Mouse (Mus musculus): Measurements from ENCODE around the gene Idh2. TPM values are rescaled to one million over a fixed set of nuclear protein-coding genes. Genes with fewer than 3 reads are reported as not detected.

The Idh2 gene
- polyA plus RNA-seq, 1 experiment = 77.9 TPM

DNA sequence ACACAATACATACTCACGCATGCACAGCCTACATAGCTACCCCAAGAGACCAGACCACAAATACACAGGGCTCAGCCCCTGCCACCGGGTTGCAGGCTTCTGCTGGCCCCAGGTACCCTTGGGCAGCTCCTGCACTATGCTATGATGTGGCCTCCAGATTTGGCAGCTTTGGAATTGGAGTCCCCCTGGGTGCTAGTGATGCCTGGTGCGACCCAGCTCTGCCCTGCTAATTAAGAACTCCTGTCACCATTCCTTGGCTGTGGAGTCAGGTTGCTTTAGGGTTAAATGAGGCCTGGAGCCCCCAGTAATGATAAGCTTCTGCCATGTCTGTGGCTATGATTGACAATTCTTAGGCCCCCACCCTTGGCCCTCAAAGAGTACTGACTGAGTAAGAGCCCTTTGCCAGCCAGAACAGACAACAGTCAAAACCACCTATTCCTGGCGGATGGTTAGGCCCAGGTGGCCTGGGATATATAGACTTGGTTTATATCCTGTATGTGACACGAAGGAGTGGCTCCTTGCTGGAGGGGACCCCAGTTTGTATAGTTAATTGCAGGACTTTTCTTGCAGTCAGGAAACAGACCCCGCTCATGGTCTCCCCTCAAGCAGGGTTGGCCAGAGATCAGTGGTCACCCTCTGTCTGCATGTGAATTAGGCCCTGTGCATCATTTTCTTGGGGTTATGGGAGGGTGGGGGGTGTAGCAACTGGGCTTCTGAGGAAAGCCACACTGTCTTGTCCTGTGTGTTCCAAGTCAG, 38.1 kb downstream of the Idh2 start:
- H3K27ac ChIP-seq (ENCODE audit: insufficient read depth, low read length) = no peak overlapping the region
- no peak overlapping the region for H3K4me3 ChIP-seq (replicated peaks; ENCODE audit: insufficient read depth, low read depth, low read length)
- H3K27me3 ChIP-seq (ENCODE audit: control insufficient read depth, insufficient read depth, low read length) = no peaks in the 10 kb centered on the region
- TF ChIP-seq POLR2A (IDR thresholded peaks at IDR 0.05; ENCODE audit: borderline replicate concordance, insufficient read depth, low read length) (no peak), CTCF (IDR thresholded peaks at IDR 0.05; ENCODE audit: borderline replicate concordance, insufficient read depth, low read depth, low read length) (no peak)
- peaks cover 18% of the 10 kb centered on the region for H3K4me1 ChIP-seq (ENCODE audit: control insufficient read depth, insufficient read depth, low read length)
- no peak for DNase-seq
- WGBS = 85% methylated on average over 6 of the region's 6 CpGs

DNA sequence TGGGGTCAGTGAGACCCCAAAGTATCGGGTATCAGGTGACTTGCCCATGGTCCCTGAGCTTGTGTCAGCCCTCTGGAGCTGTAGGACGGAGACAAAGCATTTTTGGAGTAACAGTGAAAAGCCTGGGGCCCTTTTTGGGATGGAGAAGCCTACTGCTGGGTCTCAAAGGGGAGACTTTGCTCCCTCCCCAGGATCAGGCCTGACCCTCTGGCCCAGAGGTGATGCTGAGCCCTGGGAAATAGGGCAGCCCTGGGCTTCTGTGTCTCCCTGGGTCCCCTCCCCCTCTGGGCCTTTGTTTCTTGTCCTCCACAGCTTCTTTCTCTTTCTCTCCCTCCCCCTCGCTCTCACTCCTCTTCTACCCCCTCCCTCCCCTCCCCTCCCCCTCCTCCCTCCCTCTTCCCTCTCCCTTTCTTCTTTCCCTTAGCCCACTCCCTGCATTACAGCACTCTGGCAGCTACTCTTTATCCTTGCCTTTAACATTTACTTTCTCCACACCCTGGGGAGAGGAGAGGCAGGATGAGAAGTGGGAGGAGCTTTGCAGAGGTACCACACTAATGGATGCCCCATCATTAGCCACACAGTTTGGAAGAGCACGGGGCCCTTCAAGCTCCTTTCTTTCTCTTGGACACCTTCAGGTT, 39.1 kb downstream of the Idh2 start:
- Histone ChIP-seq H3K4me1 (ENCODE audit: control insufficient read depth, insufficient read depth, low read length) (peaks cover 19% of the 10 kb centered on the region), H3K4me3 (replicated peaks; ENCODE audit: insufficient read depth, low read depth, low read length) (no peak overlapping the region), H3K27ac (ENCODE audit: insufficient read depth, low read length) (no peak overlapping the region), H3K27me3 (ENCODE audit: control insufficient read depth, insufficient read depth, low read length) (no peaks in the 10 kb centered on the region)
- no peak for TF ChIP-seq CTCF (IDR thresholded peaks at IDR 0.05; ENCODE audit: borderline replicate concordance, insufficient read depth, low read depth, low read length)
- 82% methylated on average over 4 of the region's 4 CpGs for WGBS
- no peak for DNase-seq

DNA sequence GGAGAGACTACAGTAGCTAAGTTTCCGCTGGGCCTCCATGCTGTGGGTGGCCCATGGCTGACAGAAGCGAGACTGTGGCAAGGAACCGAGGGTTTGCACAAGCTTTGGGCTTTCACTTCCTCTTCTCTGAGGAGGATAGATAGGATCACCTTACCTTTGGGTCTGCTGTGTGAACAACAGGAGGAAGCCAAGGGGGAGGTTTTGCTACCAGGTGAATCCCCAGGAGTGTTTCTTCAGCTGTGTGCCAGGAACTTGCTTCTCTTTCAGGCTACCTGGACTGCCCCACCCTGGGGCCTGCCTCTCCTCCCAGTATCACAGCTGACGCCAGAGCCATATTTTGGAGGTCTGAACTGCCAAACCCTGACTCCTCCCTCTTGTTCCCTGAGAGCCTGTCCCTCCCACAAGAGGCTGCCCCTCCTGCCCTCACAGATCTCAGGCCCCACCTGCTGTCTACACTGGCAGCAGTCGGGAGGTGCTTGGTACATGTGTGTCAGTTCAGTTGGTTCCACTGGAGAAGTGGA, 40.2 kb downstream of the Idh2 start:
- no peak for TF ChIP-seq CTCF (IDR thresholded peaks at IDR 0.05; ENCODE audit: borderline replicate concordance, insufficient read depth, low read depth, low read length)
- WGBS = 65% methylated on average over 5 of the region's 5 CpGs
- Histone ChIP-seq H3K4me3 (replicated peaks; ENCODE audit: insufficient read depth, low read depth, low read length) (no peak overlapping the region), H3K4me1 (ENCODE audit: control insufficient read depth, insufficient read depth, low read length) (peaks cover 25% of the 10 kb centered on the region), H3K27me3 (ENCODE audit: control insufficient read depth, insufficient read depth, low read length) (no peaks in the 10 kb centered on the region), H3K27ac (ENCODE audit: insufficient read depth, low read length) (no peak overlapping the region)
- peak in 1 of 2 experiments; percentile 57 for DNase-seq

DNA sequence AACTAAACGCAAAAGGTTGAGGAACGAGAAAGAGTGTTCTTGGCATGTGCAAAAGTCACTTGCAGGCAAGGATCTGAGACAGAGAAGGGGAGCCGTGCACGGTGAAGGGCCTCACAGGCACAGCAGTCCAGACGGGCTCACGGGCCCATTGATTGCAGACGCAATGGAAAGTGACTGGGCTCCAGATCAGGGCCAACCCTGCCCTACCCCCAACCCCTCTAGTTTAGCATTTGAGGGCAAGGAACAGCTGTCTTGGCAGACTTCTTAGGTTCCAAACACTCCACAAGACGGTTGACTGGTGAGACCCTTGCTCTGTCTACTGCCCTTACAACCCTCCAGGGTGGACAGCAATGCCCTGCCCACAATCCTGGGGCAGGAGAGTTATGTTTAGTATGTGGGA, 41.7 kb downstream of the Idh2 start:
- TF ChIP-seq CTCF (IDR thresholded peaks at IDR 0.05; ENCODE audit: borderline replicate concordance, insufficient read depth, low read depth, low read length) = no peak
- no peak for DNase-seq
- 82% methylated on average over 8 of the region's 8 CpGs for WGBS
- no peak overlapping the region for H3K27ac ChIP-seq (ENCODE audit: insufficient read depth, low read length)
- peaks cover 28% of the 10 kb centered on the region for H3K4me1 ChIP-seq (ENCODE audit: control insufficient read depth, insufficient read depth, low read length)
- no peaks in the 10 kb centered on the region for H3K27me3 ChIP-seq (ENCODE audit: control insufficient read depth, insufficient read depth, low read length)
- no peak overlapping the region for H3K4me3 ChIP-seq (replicated peaks; ENCODE audit: insufficient read depth, low read depth, low read length)

DNA sequence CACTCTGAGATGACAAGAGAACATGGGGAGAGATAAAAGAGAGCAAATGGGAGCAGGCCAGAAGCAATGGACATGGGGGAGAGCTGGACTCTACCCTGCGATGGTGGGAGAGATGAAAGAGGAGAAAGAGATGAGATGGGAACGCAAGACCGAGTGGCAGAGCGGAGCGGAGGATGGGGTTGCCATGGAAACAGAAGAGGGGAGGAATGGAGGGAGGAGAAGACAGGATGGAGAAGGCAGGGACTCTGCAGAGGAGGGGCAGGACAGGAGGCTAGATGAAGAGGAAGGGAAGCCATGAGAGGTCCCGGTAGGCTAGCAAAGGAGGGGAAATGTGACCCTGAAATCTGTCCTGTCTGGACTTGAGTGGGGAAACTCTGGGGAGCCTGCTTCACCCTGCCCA, 42.9 kb downstream of the Idh2 start:
- H3K27me3 ChIP-seq (ENCODE audit: control insufficient read depth, insufficient read depth, low read length) = no peaks in the 10 kb centered on the region
- H3K4me1 ChIP-seq (ENCODE audit: control insufficient read depth, insufficient read depth, low read length) = peaks cover 21% of the 10 kb centered on the region
- TF ChIP-seq CTCF (IDR thresholded peaks at IDR 0.05; ENCODE audit: borderline replicate concordance, insufficient read depth, low read depth, low read length) = no peak
- no peak for TF ChIP-seq POLR2A (IDR thresholded peaks at IDR 0.05; ENCODE audit: borderline replicate concordance, insufficient read depth, low read length)
- DNase-seq = peak in 1 of 2 experiments; percentile 29
- H3K4me3 ChIP-seq (replicated peaks; ENCODE audit: insufficient read depth, low read depth, low read length) = no peak overlapping the region
- WGBS = 41% methylated on average over 6 of the region's 6 CpGs
- H3K27ac ChIP-seq (ENCODE audit: insufficient read depth, low read length) = no peak overlapping the region

DNA sequence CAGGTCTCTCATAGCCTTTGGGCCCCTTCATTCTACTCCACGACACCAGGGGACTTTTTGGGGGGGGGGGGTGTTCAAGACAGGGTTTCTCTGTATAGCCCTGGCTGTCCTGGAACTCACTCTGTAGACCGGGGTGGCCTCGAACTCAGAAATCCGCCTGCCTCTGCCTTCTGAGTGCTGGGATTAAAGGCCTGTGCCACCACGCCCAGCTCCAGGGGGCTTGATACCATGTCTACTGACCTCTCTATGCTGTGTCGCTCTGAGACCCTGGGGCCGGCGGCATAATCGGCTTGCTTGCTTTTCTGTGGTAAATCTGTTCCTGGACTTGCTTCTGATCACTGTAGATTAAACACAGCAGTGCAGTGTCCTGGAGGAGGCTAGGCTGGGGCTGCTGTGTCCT, 44.0 kb downstream of the Idh2 start:
- no peak for TF ChIP-seq POLR2A (IDR thresholded peaks at IDR 0.05; ENCODE audit: borderline replicate concordance, insufficient read depth, low read length)
- no peak for TF ChIP-seq CTCF (IDR thresholded peaks at IDR 0.05; ENCODE audit: borderline replicate concordance, insufficient read depth, low read depth, low read length)
- peaks cover 21% of the 10 kb centered on the region for H3K4me1 ChIP-seq (ENCODE audit: control insufficient read depth, insufficient read depth, low read length)
- no peak for DNase-seq
- H3K27ac ChIP-seq (ENCODE audit: insufficient read depth, low read length) = no peak overlapping the region
- WGBS = 88% methylated on average over 9 of the region's 9 CpGs
- no peaks in the 10 kb centered on the region for H3K27me3 ChIP-seq (ENCODE audit: control insufficient read depth, insufficient read depth, low read length)
- no peak overlapping the region for H3K4me3 ChIP-seq (replicated peaks; ENCODE audit: insufficient read depth, low read depth, low read length)

DNA sequence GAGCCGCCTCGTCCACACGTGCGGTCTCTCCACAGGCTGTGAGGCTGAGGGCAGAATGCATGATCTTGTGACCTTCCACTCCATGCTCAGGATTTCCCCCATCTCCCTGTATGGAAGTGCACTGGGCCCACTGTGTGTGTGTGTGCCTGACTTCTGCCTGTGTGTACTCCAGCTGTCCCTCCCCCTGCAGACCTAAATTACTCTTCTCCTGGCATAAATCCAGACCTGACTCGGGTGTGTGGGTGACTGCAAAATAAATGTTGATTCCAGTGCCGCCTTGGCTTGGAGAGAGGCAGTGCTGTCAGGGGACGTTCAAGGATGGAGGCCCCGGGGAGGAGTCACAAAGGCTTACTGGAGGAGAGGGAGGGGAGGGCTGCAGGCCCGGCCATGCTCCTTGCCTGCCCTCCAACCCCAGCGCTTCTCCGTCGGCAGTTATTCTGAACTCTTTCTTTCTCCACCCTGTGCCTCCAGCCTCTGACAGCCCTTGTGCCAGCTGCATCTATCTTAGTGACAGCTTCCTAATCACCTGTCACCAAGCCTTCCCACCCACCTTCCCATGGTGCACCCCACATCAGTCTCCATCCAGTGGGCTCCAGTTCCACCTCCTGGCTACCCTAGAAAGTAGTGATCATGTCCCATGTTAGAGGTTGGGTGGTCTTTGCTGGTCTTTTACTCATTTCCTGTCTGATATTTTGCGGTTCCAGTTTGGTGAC, 45.4 kb downstream of the Idh2 start:
- Histone ChIP-seq H3K4me3 (replicated peaks; ENCODE audit: insufficient read depth, low read depth, low read length) (no peak overlapping the region), H3K27me3 (ENCODE audit: control insufficient read depth, insufficient read depth, low read length) (no peaks in the 10 kb centered on the region), H3K27ac (ENCODE audit: insufficient read depth, low read length) (no peak overlapping the region), H3K4me1 (ENCODE audit: control insufficient read depth, insufficient read depth, low read length) (peaks cover 23% of the 10 kb centered on the region)
- WGBS = 35% methylated on average over 13 of the region's 13 CpGs
- TF ChIP-seq CTCF (IDR thresholded peaks at IDR 0.05; ENCODE audit: borderline replicate concordance, insufficient read depth, low read depth, low read length) (no peak), POLR2A (IDR thresholded peaks at IDR 0.05; ENCODE audit: borderline replicate concordance, insufficient read depth, low read length) (no peak)
- peak in 1 of 2 experiments; percentile 44 for DNase-seq

All from cerebellum, adult 2 months (tissue).